Mouse (Mus musculus): ENCODE data around the gene Gins2. TPM values are rescaled to one million over a fixed set of nuclear protein-coding genes. Genes with fewer than 3 reads are reported as not detected.

Gins2 gene
- polyA plus RNA-seq, 1 experiment from 2014 or later, result 111 TPM

DNA sequence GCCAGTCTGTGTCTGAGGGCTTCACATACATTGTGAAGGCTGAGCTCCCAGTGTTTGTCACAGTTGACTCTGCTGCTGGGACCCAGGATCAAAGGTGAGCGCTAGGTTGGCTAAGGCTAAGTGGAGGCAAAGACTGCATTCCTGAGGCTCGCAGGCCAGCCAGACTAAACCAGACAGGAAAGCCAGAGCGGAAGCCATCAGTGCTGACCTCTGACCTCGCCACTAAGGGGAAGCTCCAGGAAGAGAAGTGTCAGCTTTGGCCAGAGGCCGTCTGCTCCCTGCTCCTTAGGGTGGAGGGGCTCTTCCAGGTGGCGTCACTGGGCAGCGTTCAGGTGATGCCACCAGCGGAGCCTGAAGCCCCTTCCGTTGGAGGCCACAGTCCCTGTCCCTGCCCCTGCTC lies 13.3 kb downstream of the Gins2 start:
- H3K4me3 ChIP-seq (replicated peaks), result no peak overlapping the region
- WGBS, result 46% methylated on average over 9 of the region's 9 CpGs
- no peaks in the 10 kb centered on the region for H3K27me3 ChIP-seq
- no peak overlapping the region for H3K4me2 ChIP-seq
- H3K36me3 ChIP-seq, result peaks cover 100% of the 10 kb centered on the region
- ATAC-seq (ENCODE audit: insufficient number of reproducible peaks, insufficient read depth, low FRiP score, low TSS enrichment, low read depth), result no peak
- H3K9ac ChIP-seq (replicated peaks), result 0 out of 2 replicates have a peak overlapping the region, but pooled peaks have one; percentile 1
- no peak overlapping the region for H3K27ac ChIP-seq
- H3K4me1 ChIP-seq (replicated peaks), result peaks cover 17% of the 10 kb centered on the region
- H3K9me3 ChIP-seq, result no peaks in the 10 kb centered on the region

GRCm38 (mm10) chr8:120574941-120575340 lies 14.2 kb downstream of the Gins2 start:
- Histone ChIP-seq H3K4me1 (replicated peaks) (peaks cover 22% of the 10 kb centered on the region), H3K27ac (no peak overlapping the region), H3K9ac (replicated peaks) (no peak overlapping the region), H3K4me3 (replicated peaks) (no peak overlapping the region), H3K36me3 (peaks cover 97% of the 10 kb centered on the region), H3K4me2 (no peak overlapping the region), H3K27me3 (no peaks in the 10 kb centered on the region), H3K9me3 (no peaks in the 10 kb centered on the region)
- ATAC-seq (ENCODE audit: insufficient number of reproducible peaks, insufficient read depth, low FRiP score, low TSS enrichment, low read depth), result no peak
- 75% methylated on average over 19 of the region's 19 CpGs for WGBS

DNA sequence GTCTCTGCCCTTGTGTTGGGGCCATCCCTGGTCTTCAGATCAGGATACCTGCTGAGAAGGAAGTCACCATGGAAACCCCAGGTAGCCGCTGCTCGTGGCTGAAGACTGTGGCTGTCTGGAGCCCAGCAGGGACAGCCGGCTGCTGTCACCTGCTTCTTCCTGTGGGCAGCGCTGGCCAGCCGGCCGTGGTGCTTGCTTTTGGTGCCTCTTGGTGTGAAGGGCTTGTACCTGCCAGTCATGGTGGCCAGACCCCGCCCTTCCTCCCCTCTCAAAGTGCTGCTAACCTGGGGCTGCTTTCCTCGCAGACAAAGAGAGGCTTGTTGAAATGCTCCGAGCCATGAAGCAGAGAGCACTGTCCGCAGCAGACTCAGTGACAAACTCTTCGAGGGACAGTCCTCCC lies 15.2 kb downstream of the Gins2 start:
- no peak for ATAC-seq (ENCODE audit: insufficient number of reproducible peaks, insufficient read depth, low FRiP score, low TSS enrichment, low read depth)
- no peaks in the 10 kb centered on the region for H3K9me3 ChIP-seq
- no peak overlapping the region for H3K4me3 ChIP-seq (replicated peaks)
- no peaks in the 10 kb centered on the region for H3K27me3 ChIP-seq
- no peak overlapping the region for H3K9ac ChIP-seq (replicated peaks)
- peaks cover 97% of the 10 kb centered on the region for H3K36me3 ChIP-seq
- WGBS, result 83% methylated on average over 11 of the region's 11 CpGs
- peaks cover 22% of the 10 kb centered on the region for H3K4me1 ChIP-seq (replicated peaks)
- no peak overlapping the region for H3K4me2 ChIP-seq
- H3K27ac ChIP-seq, result no peak overlapping the region

DNA sequence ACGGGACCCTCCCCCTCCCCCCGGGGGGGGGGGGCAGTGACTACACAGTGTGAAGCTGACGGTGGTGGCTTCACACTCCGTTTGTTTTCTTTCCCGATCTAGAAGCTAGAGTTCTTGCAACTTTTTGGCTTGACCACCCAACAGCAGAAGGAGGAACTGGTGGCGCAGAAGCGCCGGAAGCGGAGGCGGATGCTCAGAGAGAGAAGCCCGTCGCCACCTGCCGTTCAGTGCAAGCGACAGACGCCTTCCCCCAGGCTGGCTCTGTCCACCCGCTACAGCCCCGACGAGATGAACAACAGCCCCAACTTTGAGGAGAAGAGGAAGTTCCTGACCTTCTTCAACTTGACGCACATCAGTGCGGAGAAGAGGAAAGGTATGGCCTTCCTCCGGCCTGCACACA lies 16.6 kb downstream of the Gins2 start:
- H3K4me1 ChIP-seq (replicated peaks), result peaks cover 22% of the 10 kb centered on the region
- H3K27ac ChIP-seq, result no peak overlapping the region
- H3K9me3 ChIP-seq, result no peaks in the 10 kb centered on the region
- H3K4me3 ChIP-seq (replicated peaks), result no peak overlapping the region
- no peak for ATAC-seq (ENCODE audit: insufficient number of reproducible peaks, insufficient read depth, low FRiP score, low TSS enrichment, low read depth)
- 83% methylated on average over 21 of the region's 21 CpGs for WGBS
- H3K9ac ChIP-seq (replicated peaks), result no peak overlapping the region
- peaks cover 97% of the 10 kb centered on the region for H3K36me3 ChIP-seq
- H3K27me3 ChIP-seq, result no peaks in the 10 kb centered on the region
- no peak overlapping the region for H3K4me2 ChIP-seq

- peaks cover 22% of the 10 kb centered on the region for H3K4me1 ChIP-seq (replicated peaks)
- 88% methylated on average over 8 of the region's 8 CpGs for WGBS
- H3K9me3 ChIP-seq, result no peaks in the 10 kb centered on the region
- no peaks in the 10 kb centered on the region for H3K27me3 ChIP-seq
- no peak for ATAC-seq (ENCODE audit: insufficient number of reproducible peaks, insufficient read depth, low FRiP score, low TSS enrichment, low read depth)
- H3K4me3 ChIP-seq (replicated peaks), result no peak overlapping the region
- no peak overlapping the region for H3K27ac ChIP-seq
- no peak overlapping the region for H3K9ac ChIP-seq (replicated peaks)
- H3K4me2 ChIP-seq, result no peak overlapping the region
- H3K36me3 ChIP-seq, result peaks cover 97% of the 10 kb centered on the region
These were observed 17.5 kb downstream of the Gins2 start for GRCm38 (mm10) chr8:120571561-120571960.

DNA sequence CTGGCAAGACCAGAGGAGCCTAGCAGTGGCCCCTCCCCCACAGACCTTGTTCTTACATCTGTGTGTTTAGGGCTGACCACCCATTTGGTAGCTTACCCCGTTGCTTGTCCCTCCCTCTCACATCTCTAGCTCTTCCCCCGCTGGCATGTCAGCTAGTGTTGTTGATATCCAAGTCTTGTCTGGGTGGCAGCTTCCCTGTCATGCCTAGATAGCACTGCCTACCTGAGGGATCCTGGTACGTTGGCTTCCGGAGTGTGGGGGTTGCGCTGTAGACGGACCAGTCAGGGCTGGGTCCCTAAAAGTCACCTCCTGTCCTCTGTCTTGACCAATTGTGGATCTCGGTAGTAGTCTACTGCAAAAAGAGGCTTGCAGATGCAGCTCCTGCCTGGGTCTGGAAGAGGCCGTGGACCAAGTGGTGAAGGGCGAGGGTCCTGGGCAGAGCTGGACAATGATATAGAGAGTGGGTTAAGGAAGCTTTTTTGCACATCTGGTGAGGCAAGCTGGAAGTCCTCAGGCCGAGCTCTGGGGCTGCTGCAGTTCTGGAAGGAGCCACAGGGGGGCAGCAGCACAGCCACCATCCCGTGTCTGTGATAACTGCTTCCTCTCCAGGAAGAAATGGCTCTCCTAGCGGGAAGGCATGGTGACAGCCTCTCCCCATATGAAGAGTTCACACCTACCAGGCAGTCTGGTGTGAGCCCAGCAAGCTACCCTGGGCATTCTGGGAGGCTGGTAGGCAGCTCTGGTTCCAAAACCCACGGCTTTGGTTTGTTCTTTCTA lies 19.0 kb downstream of the Gins2 start:
- H3K4me1 ChIP-seq (replicated peaks), result peaks cover 28% of the 10 kb centered on the region
- H3K27me3 ChIP-seq, result no peaks in the 10 kb centered on the region
- no peak overlapping the region for H3K4me2 ChIP-seq
- H3K4me3 ChIP-seq (replicated peaks), result no peak overlapping the region
- no peak overlapping the region for H3K9ac ChIP-seq (replicated peaks)
- no peaks in the 10 kb centered on the region for H3K9me3 ChIP-seq
- peaks cover 87% of the 10 kb centered on the region for H3K36me3 ChIP-seq
- WGBS, result 51% methylated on average over 13 of the region's 13 CpGs
- peak overlapping the region; percentile 1; the same call in 1 of the 2 replicates for H3K27ac ChIP-seq
- no peak for ATAC-seq (ENCODE audit: insufficient number of reproducible peaks, insufficient read depth, low FRiP score, low TSS enrichment, low read depth)

DNA sequence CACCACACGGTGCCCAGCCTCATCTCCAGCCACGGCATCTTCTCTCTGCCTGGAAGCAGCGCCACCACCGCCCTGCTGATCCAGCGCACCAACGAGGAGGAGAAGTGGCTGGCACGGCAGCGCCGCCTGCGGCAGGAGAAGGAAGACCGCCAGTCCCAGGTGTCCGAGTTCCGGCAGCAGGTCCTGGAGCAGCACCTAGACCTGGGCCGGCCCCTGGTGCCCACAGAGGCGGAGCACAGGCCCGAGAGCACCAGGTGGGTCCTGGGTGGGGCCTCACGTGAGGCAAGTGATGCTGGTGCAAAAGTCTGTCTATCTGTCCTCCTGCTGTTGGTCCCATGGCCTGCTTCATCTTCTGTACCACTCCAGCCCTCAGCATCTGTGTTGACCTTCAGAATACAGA lies 20.0 kb downstream of the Gins2 start:
- Histone ChIP-seq H3K4me3 (replicated peaks) (no peak overlapping the region), H3K4me1 (replicated peaks) (peaks cover 38% of the 10 kb centered on the region), H3K27ac (no peak overlapping the region), H3K36me3 (peaks cover 77% of the 10 kb centered on the region), H3K4me2 (no peak overlapping the region), H3K9ac (replicated peaks) (no peak overlapping the region), H3K27me3 (no peaks in the 10 kb centered on the region), H3K9me3 (no peaks in the 10 kb centered on the region)
- no peak for ATAC-seq (ENCODE audit: insufficient number of reproducible peaks, insufficient read depth, low FRiP score, low TSS enrichment, low read depth)
- WGBS, result 93% methylated on average over 17 of the region's 17 CpGs

DNA sequence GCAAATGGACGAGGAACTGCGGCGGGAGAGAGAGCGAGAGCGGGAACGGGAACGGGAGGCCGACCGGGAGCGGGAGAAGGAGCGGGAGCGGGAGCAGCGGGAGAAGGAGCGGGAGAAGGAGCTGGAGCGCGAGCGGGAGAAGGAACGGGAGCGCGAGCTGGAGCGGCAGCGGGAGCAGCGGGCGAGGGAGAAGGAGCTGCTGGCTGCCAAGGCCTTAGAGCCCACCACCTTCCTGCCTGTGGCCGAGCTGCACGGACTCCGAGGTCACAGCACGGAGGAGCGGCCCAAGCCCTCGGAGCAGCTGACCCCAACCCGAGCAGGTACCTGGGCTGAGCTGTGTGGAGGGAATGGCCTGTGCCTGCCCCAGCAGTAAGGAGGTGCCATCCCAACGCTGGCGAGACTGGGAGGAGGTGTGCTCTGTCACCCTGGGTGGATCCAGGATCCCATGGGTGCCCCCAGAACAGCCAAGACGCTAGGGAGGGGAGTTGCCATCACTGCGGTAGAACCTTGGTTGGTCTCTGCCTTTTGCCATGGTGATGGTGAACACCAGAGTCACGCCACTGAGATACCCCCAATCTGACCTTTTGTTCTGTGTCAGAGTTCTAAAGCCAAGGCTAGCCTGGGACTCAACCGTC lies 20.8 kb downstream of the Gins2 start:
- H3K27ac ChIP-seq, result no peak overlapping the region
- peaks cover 69% of the 10 kb centered on the region for H3K36me3 ChIP-seq
- ATAC-seq (ENCODE audit: insufficient number of reproducible peaks, insufficient read depth, low FRiP score, low TSS enrichment, low read depth), result no peak
- H3K4me2 ChIP-seq, result no peak overlapping the region
- no peaks in the 10 kb centered on the region for H3K9me3 ChIP-seq
- H3K4me1 ChIP-seq (replicated peaks), result peaks cover 38% of the 10 kb centered on the region
- 93% methylated on average over 37 of the region's 37 CpGs for WGBS
- H3K9ac ChIP-seq (replicated peaks), result no peak overlapping the region
- H3K4me3 ChIP-seq (replicated peaks), result no peak overlapping the region
- no peaks in the 10 kb centered on the region for H3K27me3 ChIP-seq

GRCm38 (mm10) chr8:120567731-120568130 lies 21.4 kb downstream of the Gins2 start:
- Histone ChIP-seq H3K27ac (no peak overlapping the region), H3K4me3 (replicated peaks) (no peak overlapping the region), H3K27me3 (no peaks in the 10 kb centered on the region), H3K9me3 (no peaks in the 10 kb centered on the region), H3K4me2 (no peak overlapping the region), H3K4me1 (replicated peaks) (peaks cover 39% of the 10 kb centered on the region), H3K36me3 (peaks cover 63% of the 10 kb centered on the region), H3K9ac (replicated peaks) (no peak overlapping the region)
- WGBS, result 96% methylated on average over 17 of the region's 17 CpGs
- no peak for ATAC-seq (ENCODE audit: insufficient number of reproducible peaks, insufficient read depth, low FRiP score, low TSS enrichment, low read depth)

GRCm38 (mm10) chr8:120566681-120567080 lies 22.4 kb downstream of the Gins2 start:
- Histone ChIP-seq H3K27ac (no peak overlapping the region), H3K4me2 (no peak overlapping the region), H3K4me3 (replicated peaks) (no peak overlapping the region), H3K9me3 (no peaks in the 10 kb centered on the region), H3K36me3 (peaks cover 57% of the 10 kb centered on the region), H3K9ac (replicated peaks) (no peak overlapping the region), H3K27me3 (no peaks in the 10 kb centered on the region), H3K4me1 (replicated peaks) (peaks cover 49% of the 10 kb centered on the region)
- ATAC-seq (ENCODE audit: insufficient number of reproducible peaks, insufficient read depth, low FRiP score, low TSS enrichment, low read depth), result no peak
- 86% methylated on average over 8 of the region's 8 CpGs for WGBS

GRCm38 (mm10) chr8:120565151-120565711 lies 23.9 kb downstream of the Gins2 start:
- Histone ChIP-seq H3K27ac (peak overlapping the region; percentile 53; the same call in 1 of the 2 replicates), H3K4me2 (no peak overlapping the region), H3K36me3 (peaks cover 45% of the 10 kb centered on the region), H3K9ac (replicated peaks) (peak overlapping the region; percentile 23; the same call in 1 of the 2 replicates), H3K4me1 (replicated peaks) (peaks cover 58% of the 10 kb centered on the region), H3K27me3 (no peaks in the 10 kb centered on the region), H3K4me3 (replicated peaks) (no peak overlapping the region), H3K9me3 (no peaks in the 10 kb centered on the region)
- 17% methylated on average over 7 of the region's 7 CpGs for WGBS
- ATAC-seq (ENCODE audit: insufficient number of reproducible peaks, insufficient read depth, low FRiP score, low TSS enrichment, low read depth), result no peak

Data from limb, embryonic 12.5 days (tissue).